21 mouse cellular contexts compared by ENCODE assay signal in the genomic region with DNA sequence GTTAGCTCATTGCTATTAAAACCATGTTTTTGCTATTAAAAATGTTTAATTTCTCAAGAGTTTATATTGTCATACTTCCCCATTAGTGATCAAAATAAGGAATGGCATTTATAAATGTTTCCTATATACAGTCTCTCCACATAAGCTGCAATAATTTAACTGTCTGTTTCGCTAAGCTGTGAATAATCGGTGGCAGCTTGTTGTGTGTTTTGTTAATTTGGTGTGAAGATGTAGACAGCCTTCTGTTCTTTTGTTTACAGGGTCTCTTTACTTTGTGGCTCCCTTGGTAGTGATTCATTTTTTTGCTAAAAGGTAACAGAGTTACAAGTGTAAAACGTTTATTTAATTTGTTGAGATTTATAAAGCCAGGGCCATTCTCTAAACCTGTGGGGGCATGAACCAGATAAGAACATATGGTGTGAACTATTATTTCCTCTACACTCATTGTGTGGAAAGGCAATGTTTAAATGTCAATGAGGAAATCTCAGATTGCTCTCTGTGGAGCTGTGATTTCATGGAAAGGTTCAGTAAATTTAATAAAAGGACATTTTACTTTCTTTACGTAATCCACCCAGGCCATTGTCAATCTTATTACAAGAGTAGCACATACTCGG.
"Had no signal": no experiment of that assay in that cellular context is flagged by ENCODE, and none has a peak within 500 bp of the region (broad histone marks: within the 10 kb centered on the region; RNA-seq: fewer than 3 reads in every experiment).

No protein-coding gene starts in this region.

- H3K36me3 ChIP-seq: limb, embryonic 12.5 days; limb, embryonic 15.5 days; midbrain, embryonic 12.5 days; midbrain, embryonic 15.5 days had no signal

- DNase-seq: kidney, adult 9 months; kidney, postnatal 14 days; kidney, postnatal 4 days; left cerebral cortex, postnatal 4 days; liver, postnatal 0 days; lung, embryonic 14.5 days; right cerebral cortex, adult 18-20 months; right cerebral cortex, postnatal 14 days; right cerebral cortex, postnatal 4 days; thymus, adult 2 months; thymus, postnatal 14 days; thymus, postnatal 4 days had no signal

- ATAC-seq: liver, postnatal 0 days; lung, postnatal 0 days; midbrain, embryonic 15.5 days had no signal

- H3K4me3 ChIP-seq: limb, embryonic 12.5 days; limb, embryonic 15.5 days; midbrain, embryonic 12.5 days; midbrain, embryonic 15.5 days had no signal

- H3K27me3 ChIP-seq: limb, embryonic 12.5 days; limb, embryonic 15.5 days; midbrain, embryonic 12.5 days; midbrain, embryonic 15.5 days had no signal

- H3K9me3 ChIP-seq: limb, embryonic 12.5 days; limb, embryonic 15.5 days; midbrain, embryonic 12.5 days; midbrain, embryonic 15.5 days had no signal

- H3K9ac ChIP-seq: limb, embryonic 12.5 days; limb, embryonic 15.5 days; liver, embryonic 14.5 days; liver, postnatal 0 days; lung, embryonic 14.5 days; midbrain, embryonic 12.5 days; midbrain, embryonic 15.5 days had no signal

- H3K4me1 ChIP-seq: limb, embryonic 12.5 days; limb, embryonic 15.5 days; midbrain, embryonic 12.5 days; midbrain, embryonic 15.5 days had no signal

- H3K4me2 ChIP-seq: limb, embryonic 12.5 days; limb, embryonic 15.5 days; liver, embryonic 11.5 days; lung, embryonic 14.5 days; midbrain, embryonic 12.5 days; midbrain, embryonic 15.5 days had no signal

- H3K27ac ChIP-seq: limb, embryonic 12.5 days; limb, embryonic 15.5 days; liver, embryonic 14.5 days; macrophage; midbrain, embryonic 12.5 days; midbrain, embryonic 15.5 days; stomach, postnatal 0 days had no signal
